Mouse (Mus musculus): Measurements from ENCODE around the gene Tbc1d16. TPM values are rescaled to one million over a fixed set of nuclear protein-coding genes. Genes with fewer than 3 reads are reported as not detected.

The Tbc1d16 gene
- polyA plus RNA-seq, 1 experiment: 3.9 TPM

DNA sequence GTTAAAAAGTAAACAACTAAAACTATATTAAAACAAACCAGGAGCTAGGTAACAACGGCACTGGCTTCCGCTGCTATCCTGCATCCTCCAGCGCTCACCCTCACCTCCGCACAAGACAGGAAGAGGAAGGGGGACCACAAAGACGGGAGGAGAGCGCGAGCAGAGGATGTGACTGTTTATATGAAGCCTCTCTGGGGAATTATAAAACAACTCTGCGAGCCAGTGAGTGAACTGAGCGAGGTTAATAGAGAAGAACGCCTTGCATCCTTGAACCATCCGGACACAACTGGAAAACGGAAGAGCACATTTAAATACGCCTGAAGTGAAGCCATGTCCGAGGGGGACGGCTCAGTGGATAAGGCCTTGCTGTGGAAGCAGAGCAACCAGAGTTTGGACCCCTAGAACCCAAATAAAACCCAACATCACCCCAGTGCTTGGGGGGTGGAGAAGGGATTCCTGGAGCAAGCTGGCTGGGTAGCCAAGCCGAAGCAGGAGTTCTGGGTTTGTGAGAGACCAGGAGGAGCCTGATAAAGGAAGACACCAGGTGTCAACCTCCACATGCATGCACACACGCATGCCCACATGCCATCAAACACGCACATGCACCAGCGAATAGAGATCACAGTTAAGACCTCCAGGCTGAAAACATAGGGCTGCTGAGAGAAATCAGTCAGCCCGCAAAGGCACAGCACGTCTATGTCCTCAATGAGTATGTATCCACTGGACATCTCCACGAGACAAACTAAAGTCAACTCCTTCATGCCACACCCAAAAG lies 65.2 kb downstream of the Tbc1d16 start:
- Histone ChIP-seq H3K4me3 (ENCODE audit: extremely low read depth, insufficient read depth, insufficient read length) (no peak overlapping the region), H3K27ac (ENCODE audit: insufficient read depth, low read length) (peak overlapping the region; percentile 60), H3K27me3 (ENCODE audit: control insufficient read depth, insufficient read depth, low read length) (no peaks in the 10 kb centered on the region), H3K4me1 (ENCODE audit: control insufficient read depth, insufficient read depth, insufficient read length) (peaks cover 26% of the 10 kb centered on the region), H3K36me3 (ENCODE audit: control insufficient read depth, insufficient read depth, low read length) (no peaks in the 10 kb centered on the region)
- DNase-seq (ENCODE audit: low read depth in 1 of 2, low spot score in 2 of 2): peak; percentile 37 to 48
- TF ChIP-seq POLR2A (IDR thresholded peaks at IDR 0.05; ENCODE audit: low read depth, low read length): no peak
- TF ChIP-seq CTCF (IDR thresholded peaks at IDR 0.05; ENCODE audit: extremely low read depth, insufficient read depth, insufficient read length, insufficient replicate concordance): no peak
- 27% methylated on average over 22 of the region's 22 CpGs for WGBS

DNA sequence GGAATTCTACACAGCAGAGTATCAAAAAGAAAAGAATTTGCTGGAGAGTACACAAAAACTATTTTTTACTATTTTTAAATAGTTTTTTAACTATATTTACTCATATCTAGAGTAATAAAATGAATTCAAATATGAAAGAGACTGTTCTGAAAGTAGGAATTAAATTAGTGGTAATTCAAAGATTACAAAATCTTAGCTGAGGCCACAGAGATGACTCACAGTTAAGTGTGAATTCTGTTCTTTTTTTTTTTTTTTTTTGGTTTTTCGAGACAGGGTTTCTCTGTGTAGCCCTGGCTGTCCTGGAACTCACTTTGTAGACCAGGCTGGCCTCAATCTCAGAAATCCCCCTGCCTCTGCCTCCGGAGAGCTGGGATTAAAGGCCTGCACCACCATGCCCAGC lies 66.6 kb downstream of the Tbc1d16 start:
- H3K36me3 ChIP-seq (ENCODE audit: control insufficient read depth, insufficient read depth, low read length): no peaks in the 10 kb centered on the region
- TF ChIP-seq POLR2A (IDR thresholded peaks at IDR 0.05; ENCODE audit: low read depth, low read length): no peak
- no peak for TF ChIP-seq CTCF (IDR thresholded peaks at IDR 0.05; ENCODE audit: extremely low read depth, insufficient read depth, insufficient read length, insufficient replicate concordance)
- whole genome bisulfite sequencing: 57% methylated on average over 2 of the region's 2 CpGs
- no peak for DNase-seq (ENCODE audit: low read depth in 1 of 2, low spot score in 2 of 2)
- no peak overlapping the region for H3K4me3 ChIP-seq (ENCODE audit: extremely low read depth, insufficient read depth, insufficient read length)
- peaks cover 26% of the 10 kb centered on the region for H3K4me1 ChIP-seq (ENCODE audit: control insufficient read depth, insufficient read depth, insufficient read length)
- H3K27me3 ChIP-seq (ENCODE audit: control insufficient read depth, insufficient read depth, low read length): no peaks in the 10 kb centered on the region
- no peak overlapping the region for H3K27ac ChIP-seq (ENCODE audit: insufficient read depth, low read length)

DNA sequence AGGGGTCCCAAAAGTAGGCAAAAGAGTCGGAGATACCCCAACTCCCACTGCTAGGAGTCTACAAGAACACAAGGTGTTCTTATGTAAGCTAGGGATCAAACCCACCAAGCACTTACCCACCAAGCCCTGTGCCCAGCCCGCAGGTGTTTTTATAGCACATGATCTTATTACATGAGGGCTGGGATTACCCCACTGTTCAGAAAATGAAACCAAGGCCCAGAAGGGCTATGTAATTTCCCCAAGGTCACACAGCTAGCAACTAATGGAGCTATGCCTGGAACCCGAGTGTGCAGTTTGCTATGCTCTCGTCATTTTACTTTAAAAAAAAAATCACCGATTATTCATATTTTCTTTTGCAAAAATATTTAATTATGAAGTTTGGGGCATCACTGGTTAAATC lies 68.2 kb downstream of the Tbc1d16 start:
- Histone ChIP-seq H3K36me3 (ENCODE audit: control insufficient read depth, insufficient read depth, low read length) (no peaks in the 10 kb centered on the region), H3K4me1 (ENCODE audit: control insufficient read depth, insufficient read depth, insufficient read length) (peaks cover 21% of the 10 kb centered on the region), H3K4me3 (ENCODE audit: extremely low read depth, insufficient read depth, insufficient read length) (no peak overlapping the region), H3K27ac (ENCODE audit: insufficient read depth, low read length) (no peak overlapping the region), H3K27me3 (ENCODE audit: control insufficient read depth, insufficient read depth, low read length) (no peaks in the 10 kb centered on the region)
- 68% methylated on average over 5 of the region's 5 CpGs for WGBS
- no peak for DNase-seq (ENCODE audit: low read depth in 1 of 2, low spot score in 2 of 2)
- TF ChIP-seq POLR2A (IDR thresholded peaks at IDR 0.05; ENCODE audit: low read depth, low read length): no peak
- no peak for TF ChIP-seq CTCF (IDR thresholded peaks at IDR 0.05; ENCODE audit: extremely low read depth, insufficient read depth, insufficient read length, insufficient replicate concordance)

DNA sequence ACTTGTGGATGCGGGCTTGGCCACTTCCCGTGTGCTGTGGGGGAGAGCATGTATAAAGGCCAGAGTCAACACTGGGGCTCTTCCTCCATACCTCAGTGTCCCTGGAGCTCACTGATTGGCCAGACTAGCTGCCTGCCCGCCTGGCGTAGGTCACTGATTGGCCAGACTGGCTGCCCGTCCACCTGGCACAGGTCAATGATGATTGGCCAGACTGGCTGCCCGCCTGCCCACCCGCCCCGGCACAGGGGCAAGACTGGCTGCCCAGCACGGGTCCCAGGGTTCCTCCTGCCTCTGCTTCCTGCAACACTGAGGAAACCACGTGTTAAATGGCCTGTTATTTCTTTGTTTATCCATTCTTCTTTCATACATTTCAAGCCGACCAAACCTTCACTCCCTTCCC lies 68.8 kb downstream of the Tbc1d16 start:
- Histone ChIP-seq H3K4me3 (ENCODE audit: extremely low read depth, insufficient read depth, insufficient read length) (no peak overlapping the region), H3K27me3 (ENCODE audit: control insufficient read depth, insufficient read depth, low read length) (no peaks in the 10 kb centered on the region), H3K36me3 (ENCODE audit: control insufficient read depth, insufficient read depth, low read length) (no peaks in the 10 kb centered on the region), H3K4me1 (ENCODE audit: control insufficient read depth, insufficient read depth, insufficient read length) (peaks cover 19% of the 10 kb centered on the region), H3K27ac (ENCODE audit: insufficient read depth, low read length) (no peak overlapping the region)
- DNase-seq (ENCODE audit: low read depth in 1 of 2, low spot score in 2 of 2): no peak
- no peak for TF ChIP-seq POLR2A (IDR thresholded peaks at IDR 0.05; ENCODE audit: low read depth, low read length)
- no peak for TF ChIP-seq CTCF (IDR thresholded peaks at IDR 0.05; ENCODE audit: extremely low read depth, insufficient read depth, insufficient read length, insufficient replicate concordance)
- WGBS: 74% methylated on average over 11 of the region's 11 CpGs

DNA sequence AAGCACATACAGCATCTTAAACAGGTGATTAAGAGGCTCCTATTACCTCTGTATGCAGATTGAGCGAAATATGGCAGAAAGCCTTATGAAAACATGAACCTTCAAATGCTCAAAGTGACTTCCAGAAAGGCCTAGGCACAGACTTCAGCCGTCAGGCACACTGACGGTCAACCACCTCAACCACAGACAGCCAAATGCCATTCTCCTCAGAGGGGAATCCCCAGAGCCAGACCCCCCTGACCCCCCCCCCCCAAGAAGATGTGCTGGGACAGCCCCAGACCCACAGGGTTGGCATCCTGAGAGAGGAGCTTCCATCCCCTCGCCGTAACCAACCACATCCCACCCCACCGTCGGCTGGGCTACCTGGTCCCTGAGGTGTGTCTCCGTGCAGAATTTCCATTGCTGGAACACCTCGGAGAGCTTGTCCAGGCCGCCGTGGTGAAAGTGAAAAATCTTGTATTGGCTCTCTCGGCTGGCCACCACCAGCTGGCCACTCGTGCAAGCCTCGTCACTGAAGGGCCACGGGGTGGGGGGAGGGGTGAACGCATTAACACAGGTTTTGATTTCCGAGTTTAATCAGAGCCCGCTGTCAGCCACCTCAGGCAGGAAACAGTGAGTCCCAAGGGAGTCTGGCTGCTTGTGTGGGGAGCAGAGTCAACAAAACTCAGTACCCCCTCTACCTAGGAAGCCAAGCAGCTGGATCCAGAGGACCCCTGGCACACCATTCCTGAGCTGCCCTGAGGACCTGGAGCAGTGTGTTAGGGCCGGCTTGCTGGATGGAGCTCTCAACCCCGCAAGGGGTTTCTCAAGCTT lies 70.7 kb downstream of the Tbc1d16 start:
- WGBS: 63% methylated on average over 20 of the region's 20 CpGs
- no peaks in the 10 kb centered on the region for H3K36me3 ChIP-seq (ENCODE audit: control insufficient read depth, insufficient read depth, low read length)
- no peak overlapping the region for H3K4me3 ChIP-seq (ENCODE audit: extremely low read depth, insufficient read depth, insufficient read length)
- TF ChIP-seq POLR2A (IDR thresholded peaks at IDR 0.05; ENCODE audit: low read depth, low read length): no peak
- no peaks in the 10 kb centered on the region for H3K27me3 ChIP-seq (ENCODE audit: control insufficient read depth, insufficient read depth, low read length)
- DNase-seq (ENCODE audit: low read depth in 1 of 2, low spot score in 2 of 2): no peak
- no peak overlapping the region for H3K27ac ChIP-seq (ENCODE audit: insufficient read depth, low read length)
- peaks cover 7% of the 10 kb centered on the region for H3K4me1 ChIP-seq (ENCODE audit: control insufficient read depth, insufficient read depth, insufficient read length)

DNA sequence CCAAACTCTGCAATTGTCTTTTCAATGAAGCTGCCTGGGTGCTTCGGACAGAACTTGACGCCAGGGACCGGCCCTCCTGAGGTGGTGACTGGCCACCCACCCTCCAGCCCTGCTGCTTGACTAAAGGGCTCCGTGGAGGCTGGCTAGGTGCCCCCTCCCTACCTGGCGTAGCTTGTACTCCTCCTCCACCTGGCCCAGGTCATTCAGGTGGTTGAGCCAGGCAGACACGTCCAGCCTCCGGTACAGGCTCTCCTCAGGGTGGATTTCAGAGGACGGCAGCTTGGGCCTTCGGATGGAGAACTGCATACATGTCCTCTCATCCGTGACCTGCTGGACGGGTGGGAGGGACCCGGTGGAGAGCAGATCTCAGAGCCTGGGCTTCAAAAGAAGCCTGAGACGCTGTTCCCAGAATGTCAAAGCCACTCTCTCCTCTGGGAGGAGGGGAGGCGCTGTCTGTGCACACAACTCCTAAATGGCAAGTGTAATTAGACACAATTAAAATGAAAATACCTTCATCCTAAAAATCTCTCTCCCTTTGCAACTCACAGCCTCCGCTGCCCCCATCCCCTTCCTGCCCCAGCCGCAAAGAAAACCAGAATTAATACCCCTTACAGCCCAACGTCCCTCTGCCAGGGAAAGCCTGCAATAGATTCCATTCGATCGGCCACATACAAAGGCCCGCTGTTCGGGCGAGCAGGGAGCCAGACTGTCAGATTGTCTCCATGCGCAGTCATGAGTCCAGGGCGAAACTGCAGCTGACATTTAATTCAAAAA lies 71.6 kb downstream of the Tbc1d16 start:
- no peak for DNase-seq (ENCODE audit: low read depth in 1 of 2, low spot score in 2 of 2)
- Histone ChIP-seq H3K4me3 (ENCODE audit: extremely low read depth, insufficient read depth, insufficient read length) (no peak overlapping the region), H3K4me1 (ENCODE audit: control insufficient read depth, insufficient read depth, insufficient read length) (peaks cover 6% of the 10 kb centered on the region), H3K27ac (ENCODE audit: insufficient read depth, low read length) (no peak overlapping the region), H3K36me3 (ENCODE audit: control insufficient read depth, insufficient read depth, low read length) (no peaks in the 10 kb centered on the region), H3K27me3 (ENCODE audit: control insufficient read depth, insufficient read depth, low read length) (no peaks in the 10 kb centered on the region)
- TF ChIP-seq CTCF (IDR thresholded peaks at IDR 0.05; ENCODE audit: extremely low read depth, insufficient read depth, insufficient read length, insufficient replicate concordance) (no peak), POLR2A (IDR thresholded peaks at IDR 0.05; ENCODE audit: low read depth, low read length) (no peak)
- 92% methylated on average over 24 of the region's 24 CpGs for WGBS

Measured in spleen, adult 2 months (tissue).